Mouse (Mus musculus) neural tube, embryonic 10.5 days (tissue): Measurements from ENCODE around the gene Eif6.
A peak's percentile ranks its signal among the peaks of the same experiment; 100 is the strongest.
"Not testable (repeated sequence)": the region's sequence is repeated elsewhere in the genome, so short reads cannot be mapped to it uniquely, and the experiment has no call there.

Source experiments
- DNase-seq: peaks from one replicate; pipeline ENCODE4 v3.0.0-alpha.2; 2017; ENCODE audit warnings: low spot score; ENCODE audit errors: extremely low spot score

Eif6 gene

GRCm38 (mm10) chr2:155826630-155827424 is at the start of gene Eif6:
Gene Eif6 (minus strand): TSS chr2:155826925.
- DNase-seq = peak; percentile 90

- no peak for DNase-seq
Observed at GRCm38 (mm10) chr2:155873636-155874035, 46.9 kb upstream of the Eif6 start.

GRCm38 (mm10) chr2:155872930-155873507 is 46.3 kb upstream of the Eif6 start:
- DNase-seq = no peak

GRCm38 (mm10) chr2:155872486-155872885 is 45.8 kb upstream of the Eif6 start:
- DNase-seq = no peak

- no peak for DNase-seq
Observed at GRCm38 (mm10) chr2:155869772-155870171, 43.0 kb upstream of the Eif6 start.

GRCm38 (mm10) chr2:155868320-155868719 is 41.6 kb upstream of the Eif6 start:
- no peak for DNase-seq

GRCm38 (mm10) chr2:155863301-155863867 is 36.7 kb upstream of the Eif6 start:
- no peak for DNase-seq

- DNase-seq = no peak
Observed at GRCm38 (mm10) chr2:155862573-155863300, 36.0 kb upstream of the Eif6 start.

- DNase-seq = no peak
Observed at GRCm38 (mm10) chr2:155861581-155861980, 34.9 kb upstream of the Eif6 start.

- DNase-seq = no peak
Observed at GRCm38 (mm10) chr2:155860102-155860501, 33.4 kb upstream of the Eif6 start.

GRCm38 (mm10) chr2:155852536-155852935 is 25.8 kb upstream of the Eif6 start:
- DNase-seq = no peak

GRCm38 (mm10) chr2:155850120-155850519 is 23.4 kb upstream of the Eif6 start:
- no peak for DNase-seq

GRCm38 (mm10) chr2:155849464-155849863 is 22.7 kb upstream of the Eif6 start:
- DNase-seq = no peak

GRCm38 (mm10) chr2:155848291-155848690 is 21.6 kb upstream of the Eif6 start:
- DNase-seq = peak; percentile 75

GRCm38 (mm10) chr2:155846930-155847329 is 20.2 kb upstream of the Eif6 start:
- DNase-seq = no peak

- DNase-seq = no peak
Observed at GRCm38 (mm10) chr2:155838961-155839360, 12.2 kb upstream of the Eif6 start.

GRCm38 (mm10) chr2:155837961-155838360 is 11.2 kb upstream of the Eif6 start:
- DNase-seq = no peak

GRCm38 (mm10) chr2:155834732-155835131 is 8.0 kb upstream of the Eif6 start, which contains the start of gene Fam83c:
Gene Fam83c (minus strand): TSS chr2:155834854.
- no peak for DNase-seq

GRCm38 (mm10) chr2:155832087-155832486 is 5.4 kb upstream of the Eif6 start:
- not testable (repeated sequence) for DNase-seq

GRCm38 (mm10) chr2:155831302-155831701 is 4.6 kb upstream of the Eif6 start:
- no peak for DNase-seq

GRCm38 (mm10) chr2:155830841-155831240 is 4.1 kb upstream of the Eif6 start:
- DNase-seq = no peak
